Mouse (Mus musculus): ENCODE data around the gene Vipas39.

The Vipas39 gene

GRCm38 (mm10) chr12:87195069-87195468, 71.0 kb downstream of the Vipas39 start:
- no peak for DNase-seq

- DNase-seq = no peak
Observed at GRCm38 (mm10) chr12:87193008-87193407, 73.0 kb downstream of the Vipas39 start.
